Mouse (Mus musculus) bone marrow macrophage, adult 2 months (primary cell): ENCODE measurements around the gene 5330417C22Rik. TPM values are rescaled to one million over a fixed set of nuclear protein-coding genes. Genes with fewer than 3 reads are reported as not detected.

Source experiments
- H3K27ac ChIP-seq: 2 replicates; pipeline ENCODE4 v1.5.1; 2012; ENCODE audit warnings: low read depth, low read length; ENCODE audit not compliant: insufficient read depth
- H3K4me1 ChIP-seq: 2 replicates; pipeline ENCODE4 v1.6.1; 2012; ENCODE audit warnings: low read length; ENCODE audit not compliant: control insufficient read depth, insufficient read depth
- H3K4me3 ChIP-seq: 2 replicates; pipeline ENCODE4 v1.5.1; 2012; ENCODE audit warnings: mild to moderate bottlenecking, low read length, moderate library complexity; ENCODE audit not compliant: insufficient read depth
- CTCF ChIP-seq: IDR thresholded peaks from 2 replicates; pipeline ENCODE4 v1.5.1; 2012; ENCODE audit warnings: low read depth, mild to moderate bottlenecking, low read length, moderate library complexity
- POLR2A ChIP-seq: IDR thresholded peaks from 2 replicates; pipeline ENCODE4 v1.6.1; 2012; ENCODE audit warnings: mild to moderate bottlenecking, low read depth, low read length, borderline replicate concordance
- polyA plus RNA-seq: library from polyadenylated mRNA; stranded (reverse); fragments of >200 nt; gene quantifications from 2 replicates; pipeline ENCODE4 v1.2.4, GENCODE M21; 2012; ENCODE audit not compliant: missing spikeins, insufficient read depth, insufficient read length

5330417C22Rik gene
- polyA plus RNA-seq, 1 experiment = not detected

GRCm38 (mm10) chr3:108413634-108414360 is 122.5 kb downstream of the 5330417C22Rik start:
- no peak for TF ChIP-seq CTCF
- no peak overlapping the region for H3K27ac ChIP-seq
- no peak overlapping the region for H3K4me3 ChIP-seq
- H3K4me1 ChIP-seq = no peaks in the 10 kb centered on the region

GRCm38 (mm10) chr3:108411754-108412121 is 124.6 kb downstream of the 5330417C22Rik start:
- Histone ChIP-seq H3K4me1 (no peaks in the 10 kb centered on the region), H3K27ac (no peak overlapping the region), H3K4me3 (no peak overlapping the region)
- TF ChIP-seq CTCF = no peak
- TF ChIP-seq POLR2A = no peak

GRCm38 (mm10) chr3:108411026-108411753 is 125.1 kb downstream of the 5330417C22Rik start:
- Histone ChIP-seq H3K4me3 (no peak overlapping the region), H3K27ac (no peak overlapping the region), H3K4me1 (no peaks in the 10 kb centered on the region)
- TF ChIP-seq POLR2A = no peak
- TF ChIP-seq CTCF = no peak

- H3K4me1 ChIP-seq = no peaks in the 10 kb centered on the region
- TF ChIP-seq POLR2A (no peak), CTCF (no peak)
- no peak overlapping the region for H3K27ac ChIP-seq
- no peak overlapping the region for H3K4me3 ChIP-seq
These were observed 126.0 kb downstream of the 5330417C22Rik start for GRCm38 (mm10) chr3:108410359-108410714.

GRCm38 (mm10) chr3:108409656-108410358 is 126.5 kb downstream of the 5330417C22Rik start:
- TF ChIP-seq POLR2A (no peak), CTCF (no peak)
- H3K27ac ChIP-seq = no peak overlapping the region
- no peak overlapping the region for H3K4me3 ChIP-seq
- H3K4me1 ChIP-seq = no peaks in the 10 kb centered on the region

- no peak overlapping the region for H3K27ac ChIP-seq
- H3K4me3 ChIP-seq = no peak overlapping the region
- TF ChIP-seq CTCF (no peak), POLR2A (no peak)
- H3K4me1 ChIP-seq = no peaks in the 10 kb centered on the region
These were observed 127.8 kb downstream of the 5330417C22Rik start for GRCm38 (mm10) chr3:108408517-108409008.

GRCm38 (mm10) chr3:108406306-108406885 is 129.9 kb downstream of the 5330417C22Rik start:
- H3K27ac ChIP-seq = no peak overlapping the region
- no peaks in the 10 kb centered on the region for H3K4me1 ChIP-seq
- TF ChIP-seq POLR2A (no peak), CTCF (no peak)
- H3K4me3 ChIP-seq = no peak overlapping the region

Other genes starting within 250 kb of the 5330417C22Rik start
- gene Mybphl, start 171.6 kb downstream of the 5330417C22Rik start, polyA plus RNA-seq = not detected in 2 replicates
- 15.3 and 26.1 TPM in 2 replicates for gene Psrc1, start 152.7 kb downstream of the 5330417C22Rik start, polyA plus RNA-seq
- gene Celsr2, start 121.0 kb downstream of the 5330417C22Rik start, polyA plus RNA-seq = 1.3 and 1.7 TPM in 2 replicates
- 78.0 and 83.3 TPM in 2 replicates for gene Sars, start 91.3 kb downstream of the 5330417C22Rik start, polyA plus RNA-seq
- gene 1700013F07Rik, start 2.4 kb downstream of the 5330417C22Rik start, polyA plus RNA-seq = not detected in 2 replicates
- gene Tmem167b, start 25.9 kb upstream of the 5330417C22Rik start, polyA plus RNA-seq = 31.7 and 36.5 TPM in 2 replicates
- gene Taf13, start 35.2 kb upstream of the 5330417C22Rik start, polyA plus RNA-seq = 25.4 and 27.4 TPM in 2 replicates
- gene Wdr47, start 54.7 kb upstream of the 5330417C22Rik start, polyA plus RNA-seq = 7.2 and 10.1 TPM in 2 replicates
- gene Clcc1, start 117.4 kb upstream of the 5330417C22Rik start, polyA plus RNA-seq = 43.2 and 45.7 TPM in 2 replicates
- 12.8 and 14.4 TPM in 2 replicates for gene Gpsm2, start 185.8 kb upstream of the 5330417C22Rik start, polyA plus RNA-seq
- not detected in 2 replicates for gene Aknad1, start 203.1 kb upstream of the 5330417C22Rik start, polyA plus RNA-seq